10 mouse cellular contexts compared by ENCODE assay signal in genomic region chr9:44067960-44068330, GRCm38 (mm10). TPM values are rescaled to one million over a fixed set of nuclear protein-coding genes. Genes with fewer than 3 reads are reported as not detected.
DNase-seq lines count a peak whose midpoint lies in the region; ATAC-seq and TF ChIP-seq lines count a peak whose summit lies in the region.
"Had no signal": no experiment of that assay in that cellular context is flagged by ENCODE, and none has a peak within 500 bp of the region (broad histone marks: within the 10 kb centered on the region; RNA-seq: fewer than 3 reads in every experiment).

No protein-coding gene starts in this region.

- no peak for ATAC-seq in forebrain, embryonic 12.5 days (ENCODE audit: low FRiP score)
- no peak for ATAC-seq in forebrain, embryonic 11.5 days (replicated peaks; ENCODE audit: low FRiP score)
- ATAC-seq in intestine, embryonic 16.5 days, result no peak
- ATAC-seq in activated CD4-positive, CD25-positive, alpha-beta regulatory T cell, adult 4 months, result no peak

- DNase-seq in forebrain, embryonic 11.5 days (ENCODE audit: low spot score), result no peak
- DNase-seq in layer of hippocampus, adult 2 months (ENCODE audit: low spot score in 2 of 2), result no peak
- DNase-seq in layer of hippocampus, adult 9-11 months, result no peak
- DNase-seq in urinary bladder, postnatal 4 days (ENCODE audit: low spot score in 2 of 2), result no peak

- H3K4me3 ChIP-seq in forebrain, embryonic 12.5 days (replicated peaks), result no peak overlapping the region
- H3K4me3 ChIP-seq in forebrain, embryonic 11.5 days (ENCODE audit: low read depth, low read length), result no peak overlapping the region
- H3K4me3 ChIP-seq in layer of hippocampus, adult 2 months, result peak overlapping the region; percentile 84; the same call in 1 of the 2 replicates
- H3K4me3 ChIP-seq in brown adipose tissue, adult 24 weeks (ENCODE audit: insufficient read depth, low read depth, low read length), result peak overlapping the region; percentile 78
- H3K4me3 ChIP-seq in intestine, embryonic 16.5 days (ENCODE audit: low read length), result no peak overlapping the region

- H3K4me1 ChIP-seq in forebrain, embryonic 12.5 days, result peaks cover 42% of the 10 kb centered on the region
- H3K4me1 ChIP-seq in forebrain, embryonic 11.5 days (replicated peaks; ENCODE audit: control insufficient read depth, insufficient read depth, low read length), result peaks cover 20% of the 10 kb centered on the region
- H3K4me1 ChIP-seq in brown adipose tissue, adult 24 weeks (ENCODE audit: control insufficient read depth, insufficient read depth, insufficient read length, low read length), result peaks cover 3% of the 10 kb centered on the region; the same call in 1 of the 2 replicates
- H3K4me1 ChIP-seq in intestine, embryonic 16.5 days (ENCODE audit: control insufficient read depth, insufficient read depth, low read length), result peaks cover 14% of the 10 kb centered on the region

- H3K9me3 ChIP-seq in forebrain, embryonic 12.5 days, result no peaks in the 10 kb centered on the region
- H3K9me3 ChIP-seq in forebrain, embryonic 11.5 days (ENCODE audit: control insufficient read depth, low read length), result no peaks in the 10 kb centered on the region
- H3K9me3 ChIP-seq in intestine, embryonic 16.5 days (ENCODE audit: control insufficient read depth, low read length), result no peaks in the 10 kb centered on the region
- H3K9me3 ChIP-seq: liver, embryonic 15.5 days; midbrain, embryonic 12.5 days had no signal

- 81% methylated on average over 6 of the region's 6 CpGs for WGBS in forebrain, embryonic 12.5 days
- 86% methylated on average over 6 of the region's 6 CpGs for WGBS in forebrain, embryonic 11.5 days
- 78% methylated on average over 6 of the region's 6 CpGs for WGBS in intestine, embryonic 16.5 days

- H3K36me3 ChIP-seq in forebrain, embryonic 12.5 days (replicated peaks), result no peaks in the 10 kb centered on the region
- no peaks in the 10 kb centered on the region for H3K36me3 ChIP-seq in forebrain, embryonic 11.5 days (ENCODE audit: control insufficient read depth, insufficient read depth, low read length)
- no peaks in the 10 kb centered on the region for H3K36me3 ChIP-seq in intestine, embryonic 16.5 days (ENCODE audit: control insufficient read depth, insufficient read depth, low read length)
- H3K36me3 ChIP-seq: liver, embryonic 15.5 days; midbrain, embryonic 12.5 days had no signal

- no peak overlapping the region for H3K27ac ChIP-seq in forebrain, embryonic 12.5 days
- H3K27ac ChIP-seq in forebrain, embryonic 11.5 days (ENCODE audit: low read depth, low read length), result no peak overlapping the region
- H3K27ac ChIP-seq in layer of hippocampus, adult 2 months, result no peak overlapping the region
- no peak overlapping the region for H3K27ac ChIP-seq in brown adipose tissue, adult 24 weeks (replicated peaks; ENCODE audit: low read depth, low read length)
- no peak overlapping the region for H3K27ac ChIP-seq in intestine, embryonic 16.5 days (ENCODE audit: low read length)
- H3K27ac ChIP-seq: liver, embryonic 15.5 days; midbrain, embryonic 12.5 days had no signal

- TF ChIP-seq CTCF in layer of hippocampus, adult 2 months (conservative IDR thresholded peaks at IDR 0.05), result no peak

- H3K9ac ChIP-seq in forebrain, embryonic 12.5 days, result no peak overlapping the region
- H3K9ac ChIP-seq in forebrain, embryonic 11.5 days (ENCODE audit: low read length), result no peak overlapping the region
- H3K9ac ChIP-seq in intestine, embryonic 16.5 days (ENCODE audit: low read depth, low read length), result no peak overlapping the region

- peak overlapping the region; percentile 87 for H3K4me2 ChIP-seq in forebrain, embryonic 12.5 days
- no peak overlapping the region for H3K4me2 ChIP-seq in forebrain, embryonic 11.5 days (ENCODE audit: low read depth, low read length, severe bottlenecking)
- peak overlapping the region; percentile 95; the same call in 1 of the 2 replicates for H3K4me2 ChIP-seq in intestine, embryonic 16.5 days (ENCODE audit: low read depth, low read length)

- peaks cover 7% of the 10 kb centered on the region for H3K27me3 ChIP-seq in forebrain, embryonic 12.5 days
- no peaks in the 10 kb centered on the region; the same call in 1 of the 2 replicates for H3K27me3 ChIP-seq in forebrain, embryonic 11.5 days (ENCODE audit: control insufficient read depth, insufficient read depth, low read length)
- H3K27me3 ChIP-seq in intestine, embryonic 16.5 days (replicated peaks; ENCODE audit: control insufficient read depth, insufficient read depth, low read length), result no peaks in the 10 kb centered on the region

RNA-seq across cellular contexts. Expression of gene Usp2, which starts 1.1 kb away (rescaled TPM):
- 10.2 and 14.6 TPM in 2 replicates for polyA plus RNA-seq in forebrain, embryonic 12.5 days (2016; fragmentation: Nextera tagmentation; extraction: Ambion mirVana)
- polyA plus RNA-seq in forebrain, embryonic 11.5 days (2014; fragmentation: Nextera tagmentation; extraction: Ambion mirVana), result 8.9 and 12.7 TPM in 2 replicates
- 10 to 100 TPM; 79.2 to 82.4 TPM for total RNA-seq in layer of hippocampus, adult 2 months (2021)
- 7.2 and 11.1 TPM in 2 replicates for polyA plus RNA-seq in brown adipose tissue, adult 24 weeks (2012; ENCODE audit: insufficient read depth, insufficient read length, missing spikeins)
- 13.2 and 15.6 TPM in 2 replicates for polyA plus RNA-seq in intestine, embryonic 16.5 days (2015; fragmentation: Nextera tagmentation; extraction: Ambion mirVana)
- 1 to 10 TPM; 1.6 to 1.7 TPM for polyA plus RNA-seq in activated CD4-positive, CD25-positive, alpha-beta regulatory T cell, adult 4 months (2017; shearing (Covaris generic))

RNA-seq across cellular contexts. Expression of gene Thy1, which starts 24.8 kb away (rescaled TPM):
- not detected in 2 replicates for polyA plus RNA-seq in forebrain, embryonic 12.5 days (2016; fragmentation: Nextera tagmentation; extraction: Ambion mirVana)
- not detected in 2 replicates for polyA plus RNA-seq in forebrain, embryonic 11.5 days (2014; fragmentation: Nextera tagmentation; extraction: Ambion mirVana)
- total RNA-seq in layer of hippocampus, adult 2 months (2021), result 100 to 1,000 TPM; 854 to 892 TPM
- 13.4 and 13.9 TPM in 2 replicates for polyA plus RNA-seq in brown adipose tissue, adult 24 weeks (2012; ENCODE audit: insufficient read depth, insufficient read length, missing spikeins)
- 1.8 TPM in 2 replicates for polyA plus RNA-seq in intestine, embryonic 16.5 days (2015; fragmentation: Nextera tagmentation; extraction: Ambion mirVana)
- polyA plus RNA-seq in activated CD4-positive, CD25-positive, alpha-beta regulatory T cell, adult 4 months (2017; shearing (Covaris generic)), result 100 to 1,000 TPM; 218 to 257 TPM
- polyA plus RNA-seq: midbrain, embryonic 12.5 days had no signal

RNA-seq across cellular contexts. Expression of gene Mfrp, which starts 33.6 kb away (rescaled TPM):
- polyA plus RNA-seq in forebrain, embryonic 12.5 days (2016; fragmentation: Nextera tagmentation; extraction: Ambion mirVana), result 0.27 and 0.33 TPM in 2 replicates
- polyA plus RNA-seq in forebrain, embryonic 11.5 days (2014; fragmentation: Nextera tagmentation; extraction: Ambion mirVana), result 0.11 TPM in 1 of 2 replicates, not detected in the other
- total RNA-seq in layer of hippocampus, adult 2 months (2021), result 1 to 10 TPM in 1 of 2 experiments, not detected in 1; 1.3 TPM
- polyA plus RNA-seq in brown adipose tissue, adult 24 weeks (2012; ENCODE audit: insufficient read depth, insufficient read length, missing spikeins), result not detected in 2 replicates
- 0.18 and 0.24 TPM in 2 replicates for polyA plus RNA-seq in intestine, embryonic 16.5 days (2015; fragmentation: Nextera tagmentation; extraction: Ambion mirVana)
- polyA plus RNA-seq in activated CD4-positive, CD25-positive, alpha-beta regulatory T cell, adult 4 months (2017; shearing (Covaris generic)), result not detected
- polyA plus RNA-seq: liver, embryonic 15.5 days; midbrain, embryonic 12.5 days had no signal

RNA-seq across cellular contexts. Expression of gene C1qtnf5, which starts 39.1 kb away (rescaled TPM):
- 0.58 and 0.73 TPM in 2 replicates for polyA plus RNA-seq in forebrain, embryonic 12.5 days (2016; fragmentation: Nextera tagmentation; extraction: Ambion mirVana)
- 0.47 and 0.79 TPM in 2 replicates for polyA plus RNA-seq in forebrain, embryonic 11.5 days (2014; fragmentation: Nextera tagmentation; extraction: Ambion mirVana)
- 10 to 100 TPM; 12.3 to 14.4 TPM for total RNA-seq in layer of hippocampus, adult 2 months (2021)
- polyA plus RNA-seq in brown adipose tissue, adult 24 weeks (2012; ENCODE audit: insufficient read depth, insufficient read length, missing spikeins), result 3.6 and 3.7 TPM in 2 replicates
- 2.7 and 3.0 TPM in 2 replicates for polyA plus RNA-seq in intestine, embryonic 16.5 days (2015; fragmentation: Nextera tagmentation; extraction: Ambion mirVana)
- polyA plus RNA-seq in activated CD4-positive, CD25-positive, alpha-beta regulatory T cell, adult 4 months (2017; shearing (Covaris generic)), result not detected

RNA-seq across cellular contexts. Expression of gene Gm49380, which starts 45.4 kb away (rescaled TPM):
- polyA plus RNA-seq in forebrain, embryonic 12.5 days (2016; fragmentation: Nextera tagmentation; extraction: Ambion mirVana), result 0.14 and 0.36 TPM in 2 replicates
- 0.97 TPM in 1 of 2 replicates, not detected in the other for polyA plus RNA-seq in forebrain, embryonic 11.5 days (2014; fragmentation: Nextera tagmentation; extraction: Ambion mirVana)
- total RNA-seq in layer of hippocampus, adult 2 months (2021), result under 1 TPM; 0.27 to 0.38 TPM
- not detected in 2 replicates for polyA plus RNA-seq in brown adipose tissue, adult 24 weeks (2012; ENCODE audit: insufficient read depth, insufficient read length, missing spikeins)
- 0.05 and 0.12 TPM in 2 replicates for polyA plus RNA-seq in intestine, embryonic 16.5 days (2015; fragmentation: Nextera tagmentation; extraction: Ambion mirVana)
- polyA plus RNA-seq in activated CD4-positive, CD25-positive, alpha-beta regulatory T cell, adult 4 months (2017; shearing (Covaris generic)), result not detected
- polyA plus RNA-seq: liver, embryonic 15.5 days had no signal

Comparison
In these comparisons a context has a peak if more than half of its experiments do, and no peak if none do; other contexts are left out.
1. H3K4me3 ChIP-seq: peak in layer of hippocampus, adult 2 months (single experiment) and brown adipose tissue, adult 24 weeks (single experiment); none in forebrain, embryonic 12.5 days (single experiment), forebrain, embryonic 11.5 days (single experiment) and intestine, embryonic 16.5 days (single experiment).
2. RNA of gene Thy1, which starts 24.8 kb away (polyA plus RNA-seq): 218 to 257 TPM in activated CD4-positive, CD25-positive, alpha-beta regulatory T cell, adult 4 months; 13.4 to 13.9 TPM in brown adipose tissue, adult 24 weeks, 1.8 TPM in intestine, embryonic 16.5 days, not detected in forebrain, embryonic 11.5 days and not detected in forebrain, embryonic 12.5 days; every median in the first group is over 10 times any median in the second.